ENCODE assay signal across 8 mouse cellular contexts in genomic region chr2:157914889-157915517, GRCm38 (mm10). TPM values are rescaled to one million over a fixed set of nuclear protein-coding genes. Genes with fewer than 3 reads are reported as not detected.
A peak's percentile ranks its signal among the peaks of the same experiment; 100 is the strongest.
DNase-seq lines count a peak whose midpoint lies in the region; ATAC-seq lines count a peak whose summit lies in the region.

No protein-coding gene starts in this region.

- H3K4me1 ChIP-seq in limb, embryonic 13.5 days, result peaks cover 9% of the 10 kb centered on the region; the same call in 1 of the 2 replicates

- no peak overlapping the region for H3K27ac ChIP-seq in limb, embryonic 13.5 days

- H3K27me3 ChIP-seq in limb, embryonic 13.5 days, result peaks cover 69% of the 10 kb centered on the region

- H3K9me3 ChIP-seq in limb, embryonic 13.5 days, result no peaks in the 10 kb centered on the region

- DNase-seq in cerebellum, postnatal 10 days, result peak; percentile 75 to 77
- no peak for DNase-seq in cerebellum, adult 9-10 months
- DNase-seq in thymus, postnatal 4 days, result peak; percentile 33
- no peak for DNase-seq in thymus, postnatal 0 days (ENCODE audit: low spot score)
- DNase-seq in embryo, embryonic 9.5 days (ENCODE audit: extremely low spot score), result no peak
- no peak for DNase-seq in testis, postnatal 10 days (ENCODE audit: low spot score)
- no peak for DNase-seq in lung, postnatal 36 days

- 39% methylated on average over 43 of the region's 43 CpGs for WGBS in limb, embryonic 13.5 days

- peak overlapping the region; percentile 41 for H3K4me3 ChIP-seq in limb, embryonic 13.5 days

- no peak for ATAC-seq in limb, embryonic 13.5 days (ENCODE audit: low FRiP score, low read depth)

- H3K4me2 ChIP-seq in limb, embryonic 13.5 days (replicated peaks), result peak overlapping the region; percentile 65

- H3K9ac ChIP-seq in limb, embryonic 13.5 days, result no peak overlapping the region

- no peaks in the 10 kb centered on the region for H3K36me3 ChIP-seq in limb, embryonic 13.5 days

RNA-seq across cellular contexts. Expression of gene Vstm2l, which starts 0.6 kb away (rescaled TPM):
- not detected in 2 replicates for polyA plus RNA-seq in thymus, postnatal 0 days (2015; fragmentation: Nextera tagmentation; extraction: Ambion mirVana)
- polyA plus RNA-seq in limb, embryonic 13.5 days (2015; fragmentation: Nextera tagmentation; extraction: Ambion mirVana), result 0.23 TPM in 1 of 2 replicates, not detected in the other

Comparison
In these comparisons a context has a peak if more than half of its experiments do, and no peak if none do; other contexts are left out.
1. DNase-seq: peak in cerebellum, postnatal 10 days (2 of 2) and thymus, postnatal 4 days (single experiment); none in cerebellum, adult 9-10 months (single experiment), thymus, postnatal 0 days (single experiment), embryo, embryonic 9.5 days (single experiment), testis, postnatal 10 days (single experiment) and lung, postnatal 36 days (single experiment).